Mouse (Mus musculus): Measurements from ENCODE around the gene Cacng7. TPM values are rescaled to one million over a fixed set of nuclear protein-coding genes. Genes with fewer than 3 reads are reported as not detected.

Cacng7 gene
- total RNA-seq, 4 experiments from 2014 or later, result 3.0 to 3.6 (median 3.3) TPM

DNA sequence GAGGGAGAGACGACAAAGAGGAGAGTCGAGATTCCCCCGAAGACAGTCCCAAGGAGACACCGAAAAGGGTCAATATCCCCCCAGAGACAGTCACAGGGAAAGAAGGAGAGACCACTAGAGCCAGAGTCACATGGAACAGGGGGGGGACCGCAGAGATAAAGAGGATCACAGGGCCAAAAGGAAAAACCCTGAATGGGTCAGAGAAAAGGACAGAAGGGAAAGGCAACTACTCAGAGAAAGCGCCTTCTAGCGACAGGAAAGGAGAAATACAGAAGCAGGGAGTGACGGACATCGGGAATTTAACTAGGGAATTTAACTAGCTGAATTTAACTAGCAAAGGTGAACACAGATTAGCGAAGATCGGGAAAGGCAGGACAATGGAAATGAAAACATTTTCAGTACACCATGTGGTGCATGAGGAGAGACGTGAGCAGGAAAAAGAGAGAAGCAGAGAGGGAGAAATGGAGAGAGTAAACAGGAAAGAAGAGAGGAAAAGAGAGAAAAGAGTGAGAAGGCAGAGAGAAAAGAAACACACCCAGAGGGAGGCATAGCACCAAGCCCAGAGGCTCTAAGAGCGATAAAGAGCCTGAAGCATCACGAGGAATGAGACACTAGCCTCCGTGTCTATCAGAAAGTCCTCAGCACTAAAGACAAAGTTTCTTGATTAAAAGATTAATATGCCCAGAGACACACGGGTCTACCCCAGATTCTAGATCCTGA is 30.0 kb upstream of the Cacng7 start:
- DNase-seq (ENCODE audit: low spot score), result peak; percentile 48

DNA sequence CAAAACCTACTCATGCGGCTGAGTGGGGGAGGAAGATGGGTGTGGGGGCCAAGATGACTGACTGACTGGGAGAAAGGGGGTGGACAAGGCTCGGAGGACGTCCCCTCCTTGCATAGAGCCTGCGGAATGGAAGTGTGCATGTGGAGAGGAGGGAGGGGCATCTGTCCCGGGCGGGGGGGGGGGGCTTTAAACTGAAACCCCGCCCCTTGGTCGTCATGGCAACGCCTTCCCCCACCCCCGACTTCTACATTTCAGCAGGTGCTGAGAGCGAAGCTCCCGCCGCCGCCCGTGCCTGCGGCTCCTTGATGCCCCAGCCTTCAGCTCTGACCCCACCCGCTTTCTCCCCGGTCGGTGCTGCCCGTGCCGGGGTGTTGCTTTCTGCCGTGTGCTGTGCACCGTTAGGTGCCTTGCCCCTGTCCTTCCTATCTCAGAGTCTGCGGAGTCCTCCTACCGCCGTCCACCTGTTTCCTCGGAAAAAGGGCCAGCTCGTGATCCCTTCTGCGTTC is 29.4 kb upstream of the Cacng7 start:
- DNase-seq (ENCODE audit: low spot score), result no peak

DNA sequence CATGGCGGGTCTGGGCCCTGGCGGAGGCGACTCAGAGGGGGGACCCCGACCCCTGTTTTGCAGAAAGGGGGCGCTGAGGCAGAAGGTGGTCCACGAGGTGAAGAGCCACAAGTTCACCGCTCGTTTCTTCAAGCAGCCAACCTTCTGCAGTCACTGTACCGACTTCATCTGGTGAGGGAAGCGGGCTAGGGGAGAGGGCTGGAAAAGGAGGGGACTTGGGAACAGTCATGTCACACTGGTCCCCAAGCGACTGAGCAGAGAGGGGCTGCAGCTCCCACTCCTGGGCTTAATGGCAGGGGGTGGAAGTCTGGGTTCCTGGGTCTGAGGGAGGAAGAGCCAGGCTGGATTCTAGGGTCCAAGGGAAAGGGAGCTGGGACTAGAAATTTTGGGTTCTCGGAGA is 29.0 kb upstream of the Cacng7 start:
- no peak for DNase-seq (ENCODE audit: low spot score)

DNA sequence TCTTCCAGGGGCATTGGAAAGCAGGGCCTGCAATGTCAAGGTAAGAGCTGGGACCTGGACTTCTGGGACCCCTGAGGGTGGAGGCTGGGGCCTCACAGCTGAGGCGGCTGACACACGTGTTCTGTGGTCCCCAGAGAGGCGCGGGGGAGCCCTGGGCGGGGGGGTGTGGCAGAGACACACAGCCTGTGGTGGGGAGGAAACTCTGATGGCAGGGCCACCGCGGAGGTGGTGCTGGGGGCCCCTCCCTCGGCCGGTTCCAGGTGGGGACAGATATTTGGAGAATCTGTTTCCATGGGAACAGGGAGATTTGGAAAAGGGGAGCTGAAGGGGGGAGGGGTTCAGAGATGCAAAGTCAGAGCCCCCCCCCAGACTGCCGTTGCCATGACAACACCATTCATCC is 28.5 kb upstream of the Cacng7 start:
- no peak for DNase-seq (ENCODE audit: low spot score)

DNA sequence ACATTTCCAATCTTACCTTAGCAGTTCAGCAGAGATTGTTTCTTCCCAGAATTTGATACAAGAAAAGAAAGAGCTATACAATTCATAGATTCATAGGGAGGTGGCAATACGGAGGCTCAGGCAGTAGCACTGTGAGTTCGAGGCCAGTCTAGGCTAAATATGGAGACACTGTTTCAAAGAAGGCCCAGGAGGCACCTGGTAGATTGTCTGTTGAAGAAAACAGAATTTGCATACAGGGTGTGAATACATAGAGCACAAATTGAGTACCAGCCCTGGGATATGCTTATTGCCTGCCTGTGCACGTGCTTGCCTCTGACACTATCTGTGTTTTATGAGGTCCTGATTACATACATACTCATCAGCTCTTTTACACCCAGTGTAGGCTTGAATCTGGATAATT is 26.4 kb upstream of the Cacng7 start:
- no peak for DNase-seq (ENCODE audit: low spot score)

DNA sequence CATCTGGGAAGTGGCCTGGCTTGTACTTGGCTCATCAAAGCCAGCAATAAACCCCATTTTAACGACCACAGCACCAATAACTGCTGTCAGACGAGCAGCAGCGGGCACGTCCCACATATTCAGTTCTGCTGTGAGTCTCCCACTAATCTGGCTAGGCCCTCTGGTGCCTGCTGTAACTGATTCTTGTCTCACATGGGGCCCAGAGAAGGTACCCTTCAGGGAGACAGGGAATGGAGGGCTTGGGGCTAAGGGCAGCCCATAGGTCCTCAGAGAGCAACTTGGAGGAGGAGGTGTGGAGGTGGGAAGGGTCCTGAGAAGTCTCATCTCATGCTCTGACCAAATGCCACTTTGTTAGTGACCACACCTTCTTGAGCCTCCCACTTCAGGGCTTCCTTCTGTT is 24.1 kb upstream of the Cacng7 start:
- DNase-seq (ENCODE audit: low spot score), result no peak

DNA sequence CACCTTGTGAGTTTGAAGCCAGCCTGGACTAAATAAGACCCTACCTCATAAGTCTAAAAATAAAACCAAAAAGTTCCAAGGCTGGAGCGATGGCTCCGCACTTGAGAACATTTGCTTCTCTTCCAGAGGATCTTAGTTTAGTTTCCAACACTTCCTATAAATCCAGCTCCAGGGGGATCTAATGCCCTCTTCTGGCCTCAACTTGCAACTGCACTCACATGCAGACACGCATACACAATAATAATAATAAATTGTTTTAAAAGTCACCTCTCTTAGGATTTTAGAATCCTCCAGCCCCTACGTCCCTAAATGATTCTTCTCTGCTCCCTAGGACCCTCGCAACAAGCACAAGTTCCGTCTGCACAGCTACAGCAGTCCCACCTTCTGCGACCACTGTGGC is 22.5 kb upstream of the Cacng7 start:
- no peak for DNase-seq (ENCODE audit: low spot score)

DNA sequence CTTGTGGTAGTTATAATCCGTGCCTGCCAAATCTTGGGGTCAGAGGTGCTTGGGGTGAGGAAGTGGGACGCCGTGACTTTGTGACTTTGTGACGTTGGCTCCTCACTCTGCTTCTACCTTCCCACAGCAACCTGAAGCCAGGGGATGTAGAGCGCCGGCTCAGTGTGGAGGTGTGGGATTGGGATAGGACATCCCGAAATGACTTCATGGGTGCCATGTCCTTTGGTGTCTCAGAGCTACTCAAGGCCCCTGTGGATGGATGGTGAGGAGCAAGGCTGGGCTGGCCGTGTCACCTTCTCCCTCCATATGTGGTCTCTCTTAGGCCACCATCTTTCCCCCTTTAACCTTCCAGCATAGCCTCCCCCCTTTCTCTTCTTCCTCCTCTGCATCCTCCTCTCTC is 19.2 kb upstream of the Cacng7 start:
- no peak for DNase-seq (ENCODE audit: low spot score)

DNA sequence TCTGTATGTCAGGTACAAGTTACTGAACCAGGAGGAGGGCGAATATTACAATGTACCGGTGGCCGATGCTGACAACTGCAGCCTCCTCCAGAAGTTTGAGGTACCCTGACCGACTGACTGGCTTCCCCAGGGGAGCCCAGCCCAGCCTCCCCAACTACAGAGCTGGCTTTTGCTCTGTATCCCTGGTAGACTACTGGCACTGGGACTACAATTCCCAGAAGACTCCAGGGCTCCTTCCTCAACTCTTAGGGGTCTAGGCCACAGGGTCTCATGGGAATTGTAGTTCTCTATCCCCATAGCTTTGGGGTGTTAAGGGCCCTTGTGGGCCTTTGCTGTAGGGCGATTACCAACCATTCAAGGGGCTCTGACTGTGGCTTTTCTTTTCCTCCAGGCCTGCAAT is 18.6 kb upstream of the Cacng7 start:
- DNase-seq (ENCODE audit: low spot score), result no peak

DNA sequence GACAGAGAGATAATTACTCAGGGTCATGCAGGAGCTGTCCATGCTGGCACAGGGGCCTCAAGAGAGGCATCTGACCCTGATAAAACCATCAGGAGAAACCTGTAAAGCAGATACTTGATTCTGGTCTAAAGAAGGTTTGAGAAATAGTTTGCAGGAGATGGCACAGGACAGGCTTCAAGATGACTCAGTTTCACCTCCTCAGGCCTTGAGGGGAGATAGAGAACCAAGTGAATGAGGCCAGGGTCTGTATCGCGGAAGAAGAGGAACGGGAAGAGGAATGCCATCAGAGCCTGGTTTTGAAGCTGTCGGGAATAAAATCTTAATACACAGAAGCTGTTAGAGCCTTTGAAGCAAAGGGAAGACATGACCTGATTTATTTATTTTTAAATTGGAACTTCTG is 15.1 kb upstream of the Cacng7 start:
- DNase-seq (ENCODE audit: low spot score), result no peak

DNA sequence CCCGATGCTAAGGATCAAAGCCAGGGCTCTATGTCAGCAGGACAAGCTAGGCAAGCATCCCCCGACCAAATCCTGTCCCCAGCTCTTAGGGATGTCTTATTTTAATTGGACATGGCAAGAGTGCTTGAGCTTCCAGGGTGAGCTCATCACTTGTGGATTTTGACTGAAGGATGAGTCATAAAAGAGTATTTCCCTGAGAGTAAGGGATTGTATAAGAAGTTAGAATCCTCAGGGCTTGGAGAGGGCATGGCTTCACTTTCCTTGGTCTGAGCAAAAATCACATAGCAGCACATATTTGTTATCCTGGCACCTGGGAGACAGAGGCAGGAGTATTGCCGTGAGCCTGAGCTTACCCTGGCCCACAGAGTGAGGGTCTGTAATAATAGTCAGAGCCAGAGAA is 11.9 kb upstream of the Cacng7 start:
- DNase-seq (ENCODE audit: low spot score), result no peak

DNA sequence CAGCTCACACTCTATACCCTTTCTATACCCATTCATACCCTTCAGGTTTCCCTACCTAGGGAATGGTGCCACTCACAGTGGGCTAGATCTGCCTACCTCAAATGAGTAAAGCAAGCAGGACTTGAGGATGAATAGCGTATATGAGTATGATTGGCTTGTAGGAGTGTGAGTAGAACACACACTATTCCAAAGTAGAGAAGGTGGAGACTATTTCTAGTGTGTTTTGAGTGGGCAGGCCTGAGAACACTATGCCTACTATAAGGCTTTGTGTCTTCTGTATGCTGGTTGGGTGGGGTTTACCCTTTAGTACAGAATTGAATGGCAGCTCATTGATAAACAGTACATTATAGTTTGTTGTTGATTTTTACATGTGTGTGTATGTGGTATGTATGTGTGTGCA is 8.9 kb upstream of the Cacng7 start:
- DNase-seq (ENCODE audit: low spot score), result no peak

DNA sequence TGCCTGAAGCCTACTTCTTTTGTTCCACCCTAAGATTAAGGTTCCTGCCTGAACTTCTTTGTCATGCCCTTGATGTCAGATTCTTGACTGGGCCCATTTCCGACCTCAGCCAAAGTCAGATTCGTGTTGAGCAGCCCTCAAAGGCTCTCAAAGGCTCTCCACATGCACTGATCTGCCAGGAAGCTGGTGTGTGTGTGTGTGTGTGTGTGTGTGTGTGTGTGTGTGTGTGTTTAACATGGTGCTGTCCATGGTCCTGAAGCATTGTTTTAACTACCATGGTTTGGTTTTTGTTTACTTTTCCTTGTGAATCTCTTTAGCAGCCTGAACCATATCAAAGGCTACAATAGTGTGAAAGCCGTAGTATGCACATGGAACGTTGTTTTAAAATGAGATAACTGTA is 4.8 kb upstream of the Cacng7 start:
- DNase-seq (ENCODE audit: low spot score), result no peak

DNA sequence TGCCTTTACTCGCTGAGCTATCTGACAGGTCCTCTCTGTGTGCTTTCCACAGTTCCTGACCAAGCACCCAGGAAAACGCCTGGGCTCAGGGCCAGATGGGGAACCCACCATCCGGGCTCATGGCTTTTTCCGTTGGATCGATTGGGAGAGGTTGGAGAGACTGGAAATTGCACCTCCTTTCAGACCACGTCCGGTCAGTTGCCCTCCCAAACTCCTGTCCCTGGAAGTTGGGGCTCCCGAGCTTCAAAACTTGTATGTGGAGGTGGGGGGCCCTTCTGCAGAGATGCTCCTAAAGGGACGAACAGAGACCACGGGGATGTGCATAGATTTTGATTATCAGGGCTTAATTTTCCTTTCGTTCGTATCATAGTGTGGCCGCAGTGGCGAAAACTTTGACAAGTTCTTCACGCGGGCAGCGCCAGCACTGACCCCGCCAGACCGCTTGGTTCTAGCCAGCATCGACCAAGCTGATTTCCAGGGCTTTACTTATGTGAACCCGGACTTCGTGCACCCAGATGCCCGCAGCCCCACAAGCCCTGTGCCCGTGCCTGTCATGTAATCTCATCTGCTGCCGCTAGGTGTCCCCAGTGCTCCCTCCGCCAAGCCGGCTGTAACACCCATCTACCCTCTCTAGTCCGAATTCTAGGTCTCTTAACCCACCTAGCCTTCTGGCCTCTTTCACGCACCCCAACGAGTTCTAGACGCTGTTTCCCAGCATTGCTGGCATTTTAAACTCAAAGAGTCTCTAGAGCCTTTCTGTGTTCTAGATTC is 2.8 kb upstream of the Cacng7 start:
- DNase-seq (ENCODE audit: low spot score), result peak; percentile 59

DNA sequence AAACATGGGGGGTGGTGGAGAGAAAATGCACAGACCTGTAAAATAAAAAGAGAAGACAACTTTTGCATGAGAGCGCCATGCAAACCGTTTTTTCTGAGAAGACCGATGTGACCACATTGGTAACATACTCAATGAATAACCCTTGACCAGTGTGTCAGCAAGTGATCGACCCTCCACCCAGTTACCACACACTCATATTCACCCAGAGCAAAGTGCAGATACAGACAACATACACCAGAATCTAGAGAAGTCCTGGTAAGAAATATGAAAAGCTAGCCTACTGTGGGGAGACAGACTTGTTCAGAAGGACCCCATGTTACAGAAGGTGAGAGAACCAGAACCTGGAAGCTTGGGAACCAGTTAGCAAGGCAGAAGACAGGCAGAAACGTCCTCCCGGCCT is 1.6 kb upstream of the Cacng7 start:
- no peak for DNase-seq (ENCODE audit: low spot score)

DNA sequence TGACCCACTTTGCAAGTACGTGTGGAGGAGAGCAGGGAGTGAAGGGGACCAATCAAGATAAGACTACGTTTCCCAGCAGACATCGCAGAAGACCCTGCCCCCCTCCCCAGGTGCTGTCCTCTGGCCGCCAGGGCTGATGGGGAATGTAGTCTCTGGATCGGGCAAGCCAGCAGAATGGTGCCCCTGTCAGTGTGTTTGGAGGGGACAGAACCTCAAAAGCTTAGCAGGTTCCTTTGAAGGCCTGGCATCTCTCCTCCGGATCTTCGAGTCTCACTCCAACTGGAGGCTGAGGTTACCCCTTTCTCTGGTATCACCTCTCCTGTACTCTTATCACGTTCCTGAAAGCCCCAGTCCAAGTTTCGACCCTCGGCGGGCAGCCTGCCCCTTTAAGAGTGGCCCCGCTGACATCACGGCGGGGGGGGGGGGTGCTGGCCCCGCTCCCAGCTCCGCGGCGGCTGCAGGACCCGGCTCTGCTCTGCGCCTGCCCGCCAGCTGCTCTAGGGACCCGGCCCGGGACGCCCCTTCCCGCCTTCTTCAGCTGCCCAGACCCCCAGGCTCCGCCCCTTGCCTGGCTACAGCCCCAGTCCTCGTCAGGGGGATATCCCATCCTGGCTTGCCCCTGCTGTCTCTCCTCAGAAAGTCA is 1.1 kb upstream of the Cacng7 start:
- peak; percentile 28 for DNase-seq (ENCODE audit: low spot score)

DNA sequence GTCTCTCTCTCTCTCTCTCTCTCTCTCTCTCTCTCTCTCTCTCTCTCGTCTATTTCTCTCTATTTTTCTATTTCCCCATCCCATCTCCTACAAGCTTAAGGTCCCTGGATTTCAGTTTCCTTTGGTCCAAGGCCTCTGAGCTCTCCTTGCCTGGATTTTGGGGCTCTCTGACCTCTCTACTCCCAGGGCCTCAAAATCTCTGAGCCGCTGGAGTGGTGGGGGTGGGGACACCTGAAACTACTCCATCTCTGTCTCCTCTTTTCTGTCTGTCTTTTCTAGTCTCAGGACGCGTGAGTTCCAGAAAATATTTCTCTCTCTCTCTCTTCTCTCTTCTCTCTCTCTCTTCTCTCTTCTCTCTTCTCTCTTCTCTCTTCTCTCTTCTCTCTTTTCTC is 535 bp upstream of the Cacng7 start:
- no peak for DNase-seq (ENCODE audit: low spot score)

DNA sequence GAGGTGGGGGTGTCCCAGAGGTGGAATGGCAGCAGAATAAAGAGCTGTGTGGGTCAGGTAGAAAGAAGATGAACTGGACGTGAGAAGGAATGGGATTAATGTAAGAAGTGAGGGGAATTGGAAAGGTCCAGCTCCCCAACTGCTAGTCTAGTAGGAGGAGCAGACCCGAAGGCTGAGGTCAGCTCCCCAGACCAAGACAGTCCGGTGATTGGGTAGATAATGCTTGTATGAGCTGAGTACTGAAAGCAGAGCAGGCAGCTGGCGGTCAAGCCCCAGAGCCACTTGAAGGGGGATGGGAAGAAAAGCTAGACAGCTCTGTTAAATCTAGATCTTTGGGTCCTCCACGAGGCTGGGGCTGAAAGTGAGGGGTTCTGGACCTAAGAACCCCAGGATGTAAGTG is 787 bp downstream of the Cacng7 start:
- DNase-seq (ENCODE audit: low spot score), result no peak

DNA sequence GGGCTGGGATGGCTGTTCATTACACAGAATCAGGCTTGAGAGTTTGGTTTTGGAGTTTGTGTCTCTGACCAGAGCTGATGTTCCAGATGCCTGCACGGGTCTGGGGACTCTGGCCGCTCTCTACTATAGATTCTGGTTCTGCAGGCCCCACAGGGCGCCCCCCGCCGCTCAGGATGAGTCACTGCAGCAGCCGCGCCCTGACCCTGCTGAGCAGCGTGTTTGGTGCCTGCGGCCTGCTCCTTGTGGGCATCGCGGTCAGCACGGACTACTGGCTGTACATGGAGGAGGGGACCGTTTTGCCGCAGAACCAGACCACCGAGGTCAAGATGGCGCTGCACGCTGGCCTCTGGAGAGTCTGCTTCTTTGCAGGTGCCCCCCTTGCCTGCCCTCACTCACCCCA is 3.7 kb downstream of the Cacng7 start:
- DNase-seq (ENCODE audit: low spot score), result no peak

DNA sequence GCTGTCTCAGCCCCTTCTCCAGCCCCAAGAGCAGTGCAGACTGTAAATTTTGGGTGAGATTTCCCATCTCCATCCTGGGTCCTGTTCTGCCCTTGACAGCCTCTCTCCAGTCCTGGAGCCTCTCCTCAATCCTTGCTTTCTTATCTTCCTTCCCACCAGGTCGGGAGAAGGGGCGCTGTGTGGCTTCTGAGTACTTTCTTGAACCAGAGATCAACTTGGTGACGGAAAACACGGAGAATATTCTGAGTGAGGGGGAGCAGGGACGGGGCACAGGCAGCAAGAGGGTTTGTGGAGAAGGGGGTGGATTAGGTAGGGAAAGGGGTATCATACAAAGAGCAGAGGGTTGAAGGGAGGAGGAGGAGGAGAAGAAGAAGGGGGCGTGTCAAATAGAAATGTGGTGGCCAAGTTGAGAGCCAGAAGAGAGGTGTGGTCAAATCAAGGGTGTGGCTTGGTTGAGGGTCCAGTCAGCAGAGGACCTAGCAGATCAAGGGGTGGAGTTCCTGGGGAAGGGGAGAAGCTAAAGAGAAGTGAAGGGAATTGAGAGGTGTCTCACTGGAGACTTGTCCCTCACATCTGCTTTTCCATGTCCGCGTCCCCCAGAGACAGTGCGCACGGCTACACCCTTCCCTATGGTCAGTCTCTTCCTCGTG is 5.7 kb downstream of the Cacng7 start:
- DNase-seq (ENCODE audit: low spot score), result no peak

DNA sequence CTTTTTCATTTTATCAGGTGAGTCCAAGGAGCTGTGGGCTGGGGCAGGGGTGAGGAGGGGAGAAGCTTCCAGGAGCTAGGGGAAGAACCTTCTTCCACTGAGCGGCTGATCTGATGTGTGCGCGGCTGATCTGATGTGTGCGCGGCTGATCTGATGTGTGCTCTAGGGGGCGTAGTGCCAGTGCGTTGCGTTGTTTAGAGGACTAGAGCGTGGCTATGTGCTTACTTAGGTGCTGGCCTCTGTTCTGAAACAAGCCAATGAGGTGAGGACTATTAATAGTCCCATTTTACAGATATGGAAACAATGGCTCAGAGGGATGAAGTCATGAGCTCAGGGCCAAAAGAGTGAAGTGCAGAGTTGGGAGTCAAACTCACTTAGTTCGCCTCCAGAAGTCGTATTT is 6.3 kb downstream of the Cacng7 start:
- DNase-seq (ENCODE audit: low spot score), result no peak

DNA sequence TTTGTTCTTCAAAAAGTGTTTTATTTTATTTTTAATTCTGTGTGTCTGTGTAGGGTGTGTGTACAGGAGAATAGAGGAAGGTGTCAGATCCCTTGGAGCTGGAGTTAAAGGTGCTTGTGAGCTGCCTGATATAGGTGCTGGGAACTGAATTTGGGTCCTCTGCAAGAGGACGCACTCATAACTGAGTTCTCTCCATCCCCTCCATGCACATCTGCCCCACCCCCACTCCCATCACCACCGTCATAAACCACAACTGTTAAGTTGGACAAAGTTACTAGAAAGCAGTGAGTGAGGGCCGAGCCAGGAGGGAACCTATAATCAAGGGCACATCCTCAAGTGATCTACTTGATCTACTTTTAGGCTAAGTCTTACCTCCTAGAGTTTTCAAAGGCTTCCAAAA is 11.1 kb downstream of the Cacng7 start:
- DNase-seq (ENCODE audit: low spot score), result no peak

Data from heart, adult 8-10 months (tissue).